13 mouse cellular contexts compared by ENCODE assay signal in the genomic region with DNA sequence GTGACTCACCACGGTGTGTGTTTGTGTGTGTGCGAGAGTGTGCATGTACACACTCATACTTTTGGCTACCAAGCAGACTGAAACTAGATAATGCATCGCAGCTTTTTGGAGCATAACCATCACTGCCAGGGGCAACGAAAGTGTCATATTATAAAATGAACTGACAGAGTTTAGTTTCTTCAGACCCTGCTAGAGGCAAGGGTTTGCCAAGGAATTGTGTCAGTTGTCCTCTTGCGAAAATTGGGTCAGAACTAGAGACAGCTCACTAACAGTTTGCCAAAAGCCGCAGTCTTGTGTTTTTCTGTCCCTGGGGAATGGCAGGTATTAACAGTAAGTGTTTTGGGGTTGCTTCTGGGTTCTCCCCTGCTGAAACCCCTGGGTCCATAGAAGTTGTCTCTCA. TPM values are rescaled to one million over a fixed set of nuclear protein-coding genes. Genes with fewer than 3 reads are reported as not detected.
DNase-seq lines count a peak whose midpoint lies in the region; ATAC-seq and TF ChIP-seq lines count a peak whose summit lies in the region.
"Had no signal": no experiment of that assay in that cellular context is flagged by ENCODE, and none has a peak within 500 bp of the region (broad histone marks: within the 10 kb centered on the region; RNA-seq: fewer than 3 reads in every experiment).

No protein-coding gene starts in this region.

- no peak overlapping the region for H3K4me3 ChIP-seq in liver, embryonic 11.5 days (ENCODE audit: low read depth, low read length)
- H3K4me3 ChIP-seq in liver, postnatal 0 days (ENCODE audit: low read depth, low read length): no peak overlapping the region
- H3K4me3 ChIP-seq: erythroblast, embryonic 14.5 days; stomach, embryonic 15.5 days had no signal

- no peaks in the 10 kb centered on the region for H3K9me3 ChIP-seq in liver, embryonic 11.5 days (ENCODE audit: control insufficient read depth, low read length)
- H3K9me3 ChIP-seq in liver, postnatal 0 days (ENCODE audit: low read length): no peaks in the 10 kb centered on the region
- H3K9me3 ChIP-seq: stomach, embryonic 15.5 days had no signal

- no peaks in the 10 kb centered on the region for H3K27me3 ChIP-seq in liver, embryonic 11.5 days (replicated peaks; ENCODE audit: control insufficient read depth, insufficient read depth, low read length)
- no peaks in the 10 kb centered on the region for H3K27me3 ChIP-seq in liver, postnatal 0 days (ENCODE audit: insufficient read depth, low read length)
- H3K27me3 ChIP-seq: CH12.LX; Patski; stomach, embryonic 15.5 days had no signal

- no peak for ATAC-seq in liver, embryonic 11.5 days (replicated peaks; ENCODE audit: low FRiP score)
- no peak for ATAC-seq in liver, postnatal 0 days
- ATAC-seq: Patski had no signal

- WGBS in liver, embryonic 11.5 days: 87% methylated on average over 6 of the region's 6 CpGs
- 68% methylated on average over 6 of the region's 6 CpGs for WGBS in liver, postnatal 0 days (ENCODE audit: insufficient replicate concordance)

- no peak for TF ChIP-seq EP300 in liver, postnatal 0 days (IDR thresholded peaks at IDR 0.05; ENCODE audit: low read depth)

- H3K9ac ChIP-seq in liver, embryonic 11.5 days (ENCODE audit: low read depth, low read length): no peak overlapping the region
- 0 out of 2 replicates have a peak overlapping the region, but pooled peaks have one; percentile 13 for H3K9ac ChIP-seq in liver, postnatal 0 days (replicated peaks)
- H3K9ac ChIP-seq: stomach, embryonic 15.5 days had no signal

- no peak overlapping the region; the same call in 1 of the 2 replicates for H3K27ac ChIP-seq in liver, embryonic 11.5 days (ENCODE audit: low read depth, low read length)
- peak overlapping the region; percentile 71 for H3K27ac ChIP-seq in liver, postnatal 0 days (ENCODE audit: low read depth)
- H3K27ac ChIP-seq: stomach, embryonic 15.5 days had no signal

- H3K36me3 ChIP-seq in liver, embryonic 11.5 days (ENCODE audit: control insufficient read depth, insufficient read depth, low read length): no peaks in the 10 kb centered on the region
- H3K36me3 ChIP-seq in liver, postnatal 0 days (replicated peaks; ENCODE audit: insufficient read depth, low read length): no peaks in the 10 kb centered on the region
- H3K36me3 ChIP-seq: stomach, embryonic 15.5 days had no signal

- peak overlapping the region; percentile 35; the same call in 1 of the 2 replicates for H3K4me2 ChIP-seq in liver, embryonic 11.5 days
- peak overlapping the region; percentile 40 for H3K4me2 ChIP-seq in liver, postnatal 0 days (ENCODE audit: low read depth, low read length)
- H3K4me2 ChIP-seq: stomach, embryonic 15.5 days had no signal

- no peak for TF ChIP-seq CTCF in liver, postnatal 0 days (IDR thresholded peaks at IDR 0.05; ENCODE audit: low read depth)

- peak; percentile 93 for DNase-seq in heart, adult 11 months
- DNase-seq in heart, postnatal 4 days: no peak
- DNase-seq in liver, embryonic 11.5 days (ENCODE audit: low spot score): no peak
- DNase-seq in liver: no peak
- peak; percentile 30 to 32 for DNase-seq in adrenal gland, postnatal 36 days
- DNase-seq in liver, postnatal 0 days: no peak
- no peak for DNase-seq in right cerebral cortex, postnatal 25 days
- DNase-seq: midbrain, embryonic 14.5 days; thymus, postnatal 25 days had no signal

- peaks cover 79% of the 10 kb centered on the region for H3K4me1 ChIP-seq in liver, embryonic 11.5 days (replicated peaks; ENCODE audit: control insufficient read depth, insufficient read depth, low read length)
- H3K4me1 ChIP-seq in liver, postnatal 0 days (ENCODE audit: insufficient read depth): peaks cover 75% of the 10 kb centered on the region

RNA-seq across cellular contexts. Expression of a gene that starts 5.9 kb away (rescaled TPM):
- total RNA-seq in heart, postnatal 4 days (2021): 10 to 100 TPM; 88.8 to 92.1 TPM
- 15.2 and 16.4 TPM in 2 replicates for polyA plus RNA-seq in liver, embryonic 11.5 days (2014; fragmentation: Nextera tagmentation; extraction: Ambion mirVana)
- total RNA-seq in adrenal gland, postnatal 36 days (2021): 10 to 100 TPM; 20.0 to 21.6 TPM
- polyA plus RNA-seq in liver, postnatal 0 days (2015; fragmentation: Nextera tagmentation; extraction: Ambion mirVana): 3.6 and 4.5 TPM in 2 replicates

Comparison
In these comparisons a context has a peak if more than half of its experiments do, and no peak if none do; other contexts are left out.
1. DNase-seq: peak in heart, adult 11 months (single experiment) and adrenal gland, postnatal 36 days (2 of 2); none in heart, postnatal 4 days (single experiment), liver, embryonic 11.5 days (single experiment), liver (single experiment), liver, postnatal 0 days (single experiment) and right cerebral cortex, postnatal 25 days (single experiment).